Mouse (Mus musculus): ENCODE results near the gene Gm11634.
A peak's percentile ranks its signal among the peaks of the same experiment; 100 is the strongest.
"Not testable (repeated sequence)": the region's sequence is repeated elsewhere in the genome, so short reads cannot be mapped to it uniquely, and the experiment has no call there.

Gene Gm11634

DNA sequence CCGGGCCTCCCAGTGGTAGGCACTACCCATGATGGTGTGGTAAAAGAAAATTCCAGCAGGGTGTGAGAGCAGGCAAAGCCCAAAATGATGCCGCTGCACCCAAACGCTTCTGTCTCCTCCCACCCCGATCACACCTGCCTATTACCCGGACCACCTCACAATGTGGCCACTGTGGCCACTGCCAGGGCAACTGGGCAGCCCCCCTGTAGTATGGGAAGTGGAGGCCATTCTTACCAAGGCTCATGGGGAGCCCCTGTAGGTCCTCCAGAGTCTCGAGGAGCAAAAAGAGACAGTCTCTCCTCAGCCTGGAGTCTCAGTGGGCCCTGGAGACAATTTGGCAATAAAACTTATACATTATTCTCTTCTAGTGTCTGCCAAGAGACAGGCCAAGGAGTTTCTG is at the start of gene Gm11634:
Gene Gm11634 (minus strand): TSS at position 101 of the 400 bp plus-strand sequence.
- no peak for DNase-seq

- DNase-seq, result not testable (repeated sequence)
Measured at GRCm38 (mm10) chr11:101647093-101647492, 48.0 kb upstream of the Gm11634 start.

DNA sequence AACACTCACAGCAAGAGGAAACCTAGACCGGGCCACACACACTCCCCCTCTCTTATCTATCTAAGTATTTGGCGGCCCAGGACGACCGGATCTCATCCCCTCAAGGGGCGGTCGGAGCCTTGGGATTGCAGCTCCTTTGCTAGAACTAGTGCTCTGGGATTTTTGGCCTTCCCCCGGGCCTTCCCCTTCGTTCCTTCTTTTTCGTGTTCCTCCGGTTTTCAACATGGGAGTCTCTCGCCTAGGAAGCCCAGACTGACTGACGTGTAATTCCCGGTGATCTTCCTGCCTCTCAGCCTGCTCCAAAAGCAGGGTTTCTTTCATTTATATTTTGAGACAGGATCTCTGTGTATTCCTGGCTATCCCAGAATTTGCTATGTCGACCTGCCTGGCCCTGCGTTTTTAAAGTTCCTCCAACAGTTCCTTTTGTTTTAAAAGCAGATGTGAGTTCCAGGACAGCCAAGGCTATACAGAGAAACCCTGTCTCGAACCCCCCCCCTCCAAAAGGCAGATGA is 47.3 kb upstream of the Gm11634 start:
- not testable (repeated sequence) for DNase-seq

GRCm38 (mm10) chr11:101645411-101646282 is 46.6 kb upstream of the Gm11634 start:
- peak; percentile 76 to 85 for DNase-seq

DNA sequence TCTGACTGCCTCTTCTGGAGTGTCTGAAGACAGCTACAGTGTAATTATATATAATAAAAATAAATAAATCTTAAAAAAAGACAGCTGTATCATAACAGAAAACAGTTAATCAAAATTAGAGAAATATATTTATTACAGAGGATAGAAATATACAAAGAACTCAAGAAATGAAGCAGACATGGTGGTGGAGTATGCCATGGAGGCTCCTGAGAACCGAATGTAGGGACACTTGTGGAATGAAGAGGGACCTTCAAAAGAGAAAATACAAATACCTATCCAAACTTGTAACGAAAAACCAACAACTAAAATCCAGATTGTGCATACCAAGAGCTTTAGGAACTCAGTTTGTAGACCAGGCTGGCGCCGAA is 46.0 kb upstream of the Gm11634 start:
- not testable (repeated sequence) for DNase-seq

DNA sequence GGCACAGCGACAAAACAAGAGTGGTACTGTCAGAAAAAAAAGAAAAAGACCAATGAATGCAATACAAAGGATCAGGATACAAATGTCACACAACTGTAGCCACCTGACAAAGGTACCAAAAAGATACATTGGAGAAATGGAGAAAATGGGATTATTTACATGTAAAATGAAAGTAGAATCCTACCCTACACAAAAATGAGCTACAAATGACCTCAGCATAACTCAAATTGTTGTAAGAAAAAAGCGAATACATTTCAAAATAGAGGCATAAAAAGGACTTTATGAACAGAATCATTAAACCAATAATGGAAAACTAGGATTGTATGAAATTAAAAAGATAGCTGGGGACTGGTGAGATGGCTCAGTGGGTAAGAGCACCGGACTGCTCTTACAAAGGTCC is 45.5 kb upstream of the Gm11634 start:
- no peak for DNase-seq

GRCm38 (mm10) chr11:101642931-101643330 is 43.9 kb upstream of the Gm11634 start:
- DNase-seq, result no peak

DNA sequence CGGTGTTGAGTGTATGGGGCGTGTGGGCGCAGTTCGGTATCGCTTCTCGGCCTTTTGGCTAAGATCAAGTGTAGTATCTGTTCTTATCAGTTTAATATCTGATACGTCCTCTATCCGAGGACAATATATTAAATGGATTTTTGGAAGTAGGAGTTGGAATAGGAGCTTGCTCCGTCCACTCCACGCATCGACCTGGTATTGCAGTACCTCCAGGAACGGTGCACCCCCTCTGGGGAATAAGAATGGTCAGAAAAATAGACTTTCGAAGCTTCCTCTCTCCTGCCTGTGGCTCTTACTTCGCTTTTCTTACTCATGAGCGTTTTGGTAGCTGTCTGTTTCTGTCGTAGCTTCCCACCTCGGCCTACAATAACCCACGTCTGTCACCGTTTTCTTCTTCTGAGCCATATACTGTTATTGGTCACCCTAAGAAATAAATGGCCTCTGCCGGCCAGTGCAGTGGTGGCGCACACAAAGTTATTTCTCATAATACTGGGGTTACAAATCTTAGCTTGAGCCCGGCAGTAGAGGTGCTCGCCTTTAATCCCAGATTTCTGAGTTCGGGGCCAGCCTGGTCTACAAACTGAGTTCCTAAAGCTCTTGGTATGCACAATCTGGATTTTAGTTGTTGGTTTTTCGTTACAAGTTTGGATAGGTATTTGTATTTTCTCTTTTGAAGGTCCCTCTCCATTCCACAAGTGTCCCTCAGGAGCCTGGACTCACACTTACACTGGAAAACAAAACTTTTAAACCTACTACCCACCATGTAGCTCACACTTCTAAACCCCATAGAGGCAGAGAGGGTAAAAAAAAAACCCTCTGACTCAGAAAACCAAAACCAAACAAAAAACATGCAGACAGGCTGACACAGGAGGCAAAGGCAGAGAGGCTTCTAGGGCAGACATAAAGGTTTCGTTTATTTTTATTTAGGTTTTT is 42.9 kb upstream of the Gm11634 start:
- DNase-seq, result peak; percentile 55 to 66

- DNase-seq, result peak; percentile 84 to 91
Measured at GRCm38 (mm10) chr11:101640857-101641709, 42.0 kb upstream of the Gm11634 start.

DNA sequence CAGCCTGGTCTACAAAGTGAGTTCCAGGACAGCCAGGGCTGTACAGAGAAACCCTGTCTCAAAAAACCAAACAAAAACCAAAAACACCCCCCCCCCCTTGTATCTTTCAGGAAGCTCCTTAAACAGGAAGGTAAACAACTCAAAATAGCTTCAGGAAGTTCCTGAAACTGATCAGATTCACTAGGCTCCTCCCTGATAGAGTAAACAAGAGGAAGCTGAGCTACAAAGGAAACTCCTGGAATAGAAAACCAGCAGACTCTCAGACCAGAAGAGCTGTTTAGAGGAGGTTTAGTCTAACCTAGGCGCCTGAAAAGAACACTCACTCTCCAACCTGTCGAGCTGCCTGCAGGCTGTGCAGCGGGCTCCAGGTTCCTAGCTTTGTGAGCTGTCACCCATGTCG is 40.7 kb upstream of the Gm11634 start:
- no peak for DNase-seq

GRCm38 (mm10) chr11:101635660-101636059 is 36.6 kb upstream of the Gm11634 start:
- DNase-seq, result peak; percentile 10 to 38

GRCm38 (mm10) chr11:101628733-101629417 is 29.8 kb upstream of the Gm11634 start:
- DNase-seq, result not testable (repeated sequence)

- peak; percentile 92 to 93 for DNase-seq
Measured at GRCm38 (mm10) chr11:101627857-101628559, 29.0 kb upstream of the Gm11634 start.

DNA sequence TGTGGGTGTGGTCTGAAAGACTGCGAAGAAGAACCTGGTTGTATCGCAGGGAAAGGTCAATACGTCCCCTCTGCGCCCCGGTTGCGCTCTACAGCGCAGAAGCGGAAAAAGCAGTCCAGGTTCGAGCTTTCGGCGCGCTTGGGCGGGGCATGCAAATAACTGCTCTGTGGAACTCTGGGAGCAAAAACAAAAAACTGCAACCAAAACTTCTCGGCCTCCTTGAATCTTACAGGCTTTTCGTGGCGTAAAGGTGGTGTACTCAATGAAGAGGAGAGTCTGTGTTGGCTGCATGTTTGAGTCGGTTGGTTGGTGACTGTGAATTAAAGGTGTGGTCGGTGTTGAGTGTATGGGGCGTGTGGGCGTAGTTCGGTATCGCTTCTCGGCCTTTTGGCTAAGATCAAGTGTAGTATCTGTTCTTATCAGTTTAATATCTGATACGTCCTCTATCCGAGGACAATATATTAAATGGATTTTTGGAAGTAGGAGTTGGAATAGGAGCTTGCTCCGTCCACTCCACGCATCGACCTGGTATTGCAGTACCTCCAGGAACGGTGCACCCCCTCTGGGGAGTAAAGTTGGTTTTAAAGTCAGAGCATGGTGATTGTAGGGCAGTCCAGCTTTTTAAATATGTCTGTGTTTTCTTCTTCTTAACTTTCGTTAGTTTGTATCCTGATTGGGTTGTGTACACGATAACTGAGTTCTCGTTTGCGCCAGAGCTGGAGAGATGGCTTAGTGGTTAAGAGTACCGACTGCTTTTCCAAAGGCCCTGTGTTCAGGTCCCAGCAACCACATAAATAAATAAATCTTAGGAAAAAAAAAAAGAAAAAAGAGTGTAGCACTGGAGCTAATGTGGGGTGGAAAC is 28.2 kb upstream of the Gm11634 start, which contains the start of gene Rdm1:
Gene Rdm1 (plus strand): TSS at position 201 of the 862 bp plus-strand sequence.
- peak; percentile 88 to 93 for DNase-seq

GRCm38 (mm10) chr11:101626649-101626994 is 27.6 kb upstream of the Gm11634 start:
- DNase-seq, result no peak

DNA sequence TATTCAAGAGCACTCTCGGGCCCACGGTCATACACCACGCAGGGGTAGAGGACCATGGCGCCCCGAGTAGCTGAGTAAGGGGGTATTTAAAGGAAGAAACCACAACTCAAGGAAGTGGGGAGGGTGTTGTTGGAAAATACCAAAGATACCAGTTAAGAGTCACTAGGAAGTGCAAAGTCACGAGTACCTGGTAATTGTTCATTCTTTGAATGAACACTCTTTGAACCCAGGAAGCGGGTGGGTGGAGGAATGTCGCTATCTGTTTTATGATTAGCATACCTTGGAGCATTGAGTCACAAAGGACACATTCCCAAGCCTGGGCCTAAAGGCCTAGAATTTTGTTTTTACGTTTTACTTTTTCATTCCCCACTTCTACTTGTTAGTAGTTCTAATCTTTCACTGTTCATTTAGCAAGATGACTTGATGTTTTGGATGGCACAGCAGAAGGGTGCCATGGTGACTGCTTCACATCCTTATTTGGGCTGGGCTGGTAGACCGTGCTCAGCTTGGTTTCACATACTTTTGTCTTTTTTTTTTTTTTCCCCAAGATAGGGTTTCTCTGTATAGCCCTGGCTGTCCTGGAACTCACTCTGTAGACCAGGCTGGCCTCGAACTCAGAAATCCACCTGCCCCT is 21.1 kb upstream of the Gm11634 start:
- DNase-seq, result not testable (repeated sequence)

DNA sequence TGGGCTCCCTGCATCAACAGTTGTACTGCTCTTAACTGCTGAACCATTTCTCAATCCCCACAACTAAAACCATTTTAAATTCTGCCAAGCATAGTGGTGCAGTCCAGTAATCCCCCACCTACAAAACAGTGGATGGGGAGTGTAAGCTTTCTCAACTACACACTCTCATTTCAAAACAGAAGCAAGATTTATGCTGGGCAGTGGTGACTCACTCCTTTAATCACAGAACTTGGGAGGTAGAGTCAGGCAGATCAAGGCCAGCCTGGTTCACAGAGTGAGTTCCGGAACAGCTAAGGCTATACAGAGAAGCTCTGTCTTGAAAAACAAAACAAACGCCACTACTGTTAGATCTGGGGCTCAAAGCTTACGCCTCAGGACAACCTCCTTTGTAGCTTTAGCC is 19.5 kb upstream of the Gm11634 start:
- no peak for DNase-seq

GRCm38 (mm10) chr11:101617849-101618248 is 18.8 kb upstream of the Gm11634 start:
- peak; percentile 69 to 76 for DNase-seq
